Mouse (Mus musculus) forebrain, embryonic 12.5 days (tissue): ENCODE data around the gene Sgms2. TPM values are rescaled to one million over a fixed set of nuclear protein-coding genes. Genes with fewer than 3 reads are reported as not detected.

ENCODE experiments used
- ATAC-seq: fragments of 200-750 bp; cut with Nextera tagmentation; 2 replicates; pipeline ENCODE4 v1.8.0; 2017; ENCODE audit warnings: moderate TSS enrichment; ENCODE audit not compliant: low FRiP score
- H3K27ac ChIP-seq: fragments of 300-500 bp; sonication (generic); 2 replicates; pipeline ENCODE4 v1.5.1; 2016; ENCODE audit warnings: mild to moderate bottlenecking
- H3K27me3 ChIP-seq: fragments of 300-500 bp; sonication (generic); 2 replicates; pipeline ENCODE4 v1.6.1; 2016; ENCODE audit warnings: mild to moderate bottlenecking
- H3K36me3 ChIP-seq: fragments of 300-500 bp; sonication (generic); replicated peaks from 2 replicates; pipeline ENCODE4 v1.6.1; 2016; ENCODE audit warnings: mild to moderate bottlenecking
- H3K4me1 ChIP-seq: fragments of 300-500 bp; sonication (generic); 2 replicates; pipeline ENCODE4 v1.6.1; 2016
- H3K4me2 ChIP-seq: fragments of 300-500 bp; sonication (generic); 2 replicates; pipeline ENCODE4 v1.6.1; 2016; ENCODE audit warnings: mild to moderate bottlenecking, moderate library complexity
- H3K4me3 ChIP-seq: fragments of 300-500 bp; sonication (generic); replicated peaks from 2 replicates; pipeline ENCODE4 v1.5.1; 2016; ENCODE audit warnings: mild to moderate bottlenecking
- H3K9ac ChIP-seq: fragments of 300-500 bp; sonication (generic); 2 replicates; pipeline ENCODE4 v1.6.1; 2016; ENCODE audit warnings: mild to moderate bottlenecking
- H3K9me3 ChIP-seq: fragments of 300-500 bp; sonication (generic); 2 replicates; pipeline ENCODE4 v1.6.1; 2016
- WGBS: fragments of 180-500 bp; shearing (Covaris S2); methylation state at CpG from one replicate; pipeline ENCODE4 v1.1.7; 2016; 5-methylcytosine and 5-hydroxymethylcytosine counted together
- polyA plus RNA-seq: library from polyadenylated mRNA; unstranded; fragments of >200 nt; fragmentation: Nextera tagmentation; extraction: Ambion mirVana; gene quantifications from 2 replicates; pipeline ENCODE4 v1.2.1, GENCODE M21; 2016

Sgms2 gene
- polyA plus RNA-seq, 1 experiment from 2014 or later, result 1.00 TPM

- Histone ChIP-seq H3K4me2 (no peak overlapping the region), H3K4me3 (no peak overlapping the region), H3K9me3 (no peaks in the 10 kb centered on the region), H3K9ac (no peak overlapping the region), H3K36me3 (no peaks in the 10 kb centered on the region), H3K4me1 (no peaks in the 10 kb centered on the region), H3K27ac (no peak overlapping the region), H3K27me3 (peaks cover 7% of the 10 kb centered on the region; the same call in 1 of the 2 replicates)
- 97% methylated on average over 7 of the region's 7 CpGs for WGBS
- no peak for ATAC-seq
Measured at GRCm38 (mm10) chr3:131296893-131297292, 194.3 kb downstream of the Sgms2 start.

- Histone ChIP-seq H3K36me3 (no peaks in the 10 kb centered on the region), H3K27me3 (no peaks in the 10 kb centered on the region), H3K27ac (no peak overlapping the region), H3K9me3 (no peaks in the 10 kb centered on the region), H3K4me1 (no peaks in the 10 kb centered on the region), H3K9ac (no peak overlapping the region), H3K4me2 (no peak overlapping the region), H3K4me3 (no peak overlapping the region)
- WGBS, result 89% methylated on average over 12 of the region's 12 CpGs
- no peak for ATAC-seq
Measured at GRCm38 (mm10) chr3:131295513-131296200, 195.6 kb downstream of the Sgms2 start.

GRCm38 (mm10) chr3:131294503-131294902, 196.7 kb downstream of the Sgms2 start:
- Histone ChIP-seq H3K9me3 (no peaks in the 10 kb centered on the region), H3K4me1 (no peaks in the 10 kb centered on the region), H3K9ac (no peak overlapping the region), H3K27me3 (no peaks in the 10 kb centered on the region), H3K4me3 (no peak overlapping the region), H3K27ac (no peak overlapping the region), H3K36me3 (no peaks in the 10 kb centered on the region), H3K4me2 (no peak overlapping the region)
- 58% methylated on average over 3 of the region's 3 CpGs for WGBS
- ATAC-seq, result no peak

GRCm38 (mm10) chr3:131292959-131293358, 198.3 kb downstream of the Sgms2 start:
- Histone ChIP-seq H3K4me1 (no peaks in the 10 kb centered on the region), H3K27ac (no peak overlapping the region), H3K4me2 (no peak overlapping the region), H3K36me3 (no peaks in the 10 kb centered on the region), H3K9ac (no peak overlapping the region), H3K4me3 (no peak overlapping the region), H3K9me3 (no peaks in the 10 kb centered on the region), H3K27me3 (no peaks in the 10 kb centered on the region)
- ATAC-seq, result no peak
- WGBS, result 57% methylated on average over 3 of the region's 3 CpGs

GRCm38 (mm10) chr3:131292349-131292748, 198.9 kb downstream of the Sgms2 start:
- no peak overlapping the region for H3K4me3 ChIP-seq
- no peaks in the 10 kb centered on the region for H3K4me1 ChIP-seq
- no peaks in the 10 kb centered on the region for H3K27me3 ChIP-seq
- WGBS, result 95% methylated on average over 2 of the region's 2 CpGs
- H3K36me3 ChIP-seq, result no peaks in the 10 kb centered on the region
- no peak overlapping the region for H3K4me2 ChIP-seq
- H3K27ac ChIP-seq, result no peak overlapping the region
- no peaks in the 10 kb centered on the region for H3K9me3 ChIP-seq
- no peak for ATAC-seq
- H3K9ac ChIP-seq, result no peak overlapping the region

- H3K27ac ChIP-seq, result no peak overlapping the region
Measured at GRCm38 (mm10) chr3:131291890-131292289, 199.3 kb downstream of the Sgms2 start.

GRCm38 (mm10) chr3:131274151-131274550, 217.1 kb downstream of the Sgms2 start:
- H3K4me3 ChIP-seq, result no peak overlapping the region
- H3K4me1 ChIP-seq, result peaks cover 17% of the 10 kb centered on the region
- peaks cover 5% of the 10 kb centered on the region; the same call in 1 of the 2 replicates for H3K9me3 ChIP-seq
- no peak overlapping the region for H3K4me2 ChIP-seq
- 90% methylated on average over 4 of the region's 4 CpGs for WGBS
- H3K27ac ChIP-seq, result no peak overlapping the region
- H3K27me3 ChIP-seq, result no peaks in the 10 kb centered on the region
- H3K9ac ChIP-seq, result no peak overlapping the region
- ATAC-seq, result no peak
- H3K36me3 ChIP-seq, result no peaks in the 10 kb centered on the region

More at GRCm38 (mm10) chr3:131291890-131292289, 199.3 kb downstream of the Sgms2 start:
- H3K36me3 ChIP-seq, result no peaks in the 10 kb centered on the region
- H3K4me2 ChIP-seq, result no peak overlapping the region
- ATAC-seq, result no peak
- WGBS, result 83% methylated on average over 4 of the region's 4 CpGs
- no peak overlapping the region for H3K9ac ChIP-seq
- no peaks in the 10 kb centered on the region for H3K9me3 ChIP-seq
- H3K27me3 ChIP-seq, result no peaks in the 10 kb centered on the region
- H3K4me3 ChIP-seq, result no peak overlapping the region
- no peaks in the 10 kb centered on the region for H3K4me1 ChIP-seq

GRCm38 (mm10) chr3:131272374-131273100, 218.7 kb downstream of the Sgms2 start:
- peak overlapping the region; percentile 71 for H3K9ac ChIP-seq
- H3K27me3 ChIP-seq, result no peaks in the 10 kb centered on the region
- no peaks in the 10 kb centered on the region for H3K9me3 ChIP-seq
- no peaks in the 10 kb centered on the region for H3K36me3 ChIP-seq
- no peak overlapping the region for H3K27ac ChIP-seq
- peaks cover 17% of the 10 kb centered on the region for H3K4me1 ChIP-seq
- WGBS, result 66% methylated on average over 10 of the region's 10 CpGs
- ATAC-seq, result no peak; the same call in 1 of the 2 replicates
- H3K4me2 ChIP-seq, result peak overlapping the region; percentile 87
- peak overlapping the region; percentile 65 for H3K4me3 ChIP-seq

- peak within 1 kb of the TSS; percentile 87 for H3K4me2 ChIP-seq
- no peaks in the 10 kb centered on the region for H3K9me3 ChIP-seq
- peak within 1 kb of the TSS; percentile 39; the same call in 1 of the 2 replicates for H3K27ac ChIP-seq
- ATAC-seq, result peak; percentile 94
- peak within 1 kb of the TSS; percentile 71 for H3K9ac ChIP-seq
- H3K36me3 ChIP-seq, result no peaks in the 10 kb centered on the region
- WGBS, result under 1% methylated on average over 53 of the region's 54 CpGs
- peaks cover 17% of the 10 kb centered on the region for H3K4me1 ChIP-seq
- no peaks in the 10 kb centered on the region for H3K27me3 ChIP-seq
- peak within 1 kb of the TSS; percentile 65 for H3K4me3 ChIP-seq
Measured at GRCm38 (mm10) chr3:131271559-131272373, 219.4 kb downstream of the Sgms2 start, which contains the start of gene Hadh. Gene Hadh (minus strand): TSS chr3:131272101.

- ATAC-seq, result peak; percentile 31; the same call in 1 of the 2 replicates
- Histone ChIP-seq H3K4me1 (peaks cover 17% of the 10 kb centered on the region), H3K4me2 (peak overlapping the region; percentile 87), H3K36me3 (no peaks in the 10 kb centered on the region), H3K9ac (peak overlapping the region; percentile 71), H3K9me3 (no peaks in the 10 kb centered on the region), H3K27me3 (no peaks in the 10 kb centered on the region), H3K27ac (no peak overlapping the region), H3K4me3 (peak overlapping the region; percentile 65)
- 8% methylated on average over 8 of the region's 8 CpGs for WGBS
Measured at GRCm38 (mm10) chr3:131271157-131271556, 220.1 kb downstream of the Sgms2 start.

- H3K27me3 ChIP-seq, result no peaks in the 10 kb centered on the region
- no peak overlapping the region for H3K27ac ChIP-seq
- ATAC-seq, result no peak
- no peaks in the 10 kb centered on the region for H3K36me3 ChIP-seq
- 15% methylated on average over 6 of the region's 6 CpGs for WGBS
- no peak overlapping the region for H3K4me3 ChIP-seq
- peak overlapping the region; percentile 87 for H3K4me2 ChIP-seq
- no peak overlapping the region for H3K9ac ChIP-seq
- H3K4me1 ChIP-seq, result peaks cover 17% of the 10 kb centered on the region
- no peaks in the 10 kb centered on the region for H3K9me3 ChIP-seq
Measured at GRCm38 (mm10) chr3:131270381-131270780, 220.8 kb downstream of the Sgms2 start.
